Mouse (Mus musculus) liver, postnatal 0 days (tissue): ENCODE results near the gene Trim46. TPM values are rescaled to one million over a fixed set of nuclear protein-coding genes. Genes with fewer than 3 reads are reported as not detected.

Experiments used
- ATAC-seq: fragments of 200-750 bp; cut with Nextera tagmentation; 2 replicates; pipeline ENCODE4 v1.8.0; 2017; ENCODE audit warnings: mild to moderate bottlenecking, moderate library complexity
- DNase-seq: peaks from one replicate; pipeline ENCODE4 v3.0.0-alpha.2; 2016
- H3K27ac ChIP-seq: fragments of 300-500 bp; sonication (generic); 2 replicates; pipeline ENCODE4 v1.5.1; 2014; ENCODE audit warnings: antibody characterized with exemption, moderate library complexity, mild to moderate bottlenecking, low read depth
- H3K27me3 ChIP-seq: fragments of 300-500 bp; sonication (generic); 2 replicates; pipeline ENCODE4 v1.6.1; 2014; ENCODE audit warnings: low read length, control low read depth, mixed read lengths; ENCODE audit not compliant: insufficient read depth
- H3K36me3 ChIP-seq: fragments of 300-500 bp; sonication (generic); replicated peaks from 2 replicates; pipeline ENCODE4 v1.6.1; 2014; ENCODE audit warnings: mild to moderate bottlenecking, control low read depth, low read length, moderate library complexity, mixed read lengths; ENCODE audit not compliant: insufficient read depth
- H3K4me1 ChIP-seq: fragments of 300-500 bp; sonication (generic); 2 replicates; pipeline ENCODE4 v1.6.1; 2014; ENCODE audit warnings: antibody characterized with exemption, mild to moderate bottlenecking, control low read depth; ENCODE audit not compliant: insufficient read depth
- H3K4me2 ChIP-seq: fragments of 300-500 bp; sonication (generic); 2 replicates; pipeline ENCODE4 v1.6.1; 2014; ENCODE audit warnings: low read depth, mild to moderate bottlenecking, low read length, moderate library complexity, mixed read lengths
- H3K4me3 ChIP-seq: fragments of 300-500 bp; sonication (generic); 2 replicates; pipeline ENCODE4 v1.5.1; 2014; ENCODE audit warnings: low read depth, low read length
- H3K9ac ChIP-seq: fragments of 300-500 bp; sonication (generic); replicated peaks from 2 replicates; pipeline ENCODE4 v1.6.1; 2014; ENCODE audit warnings: mild to moderate bottlenecking, moderate library complexity
- H3K9me3 ChIP-seq: fragments of 300-500 bp; sonication (generic); 2 replicates; pipeline ENCODE4 v1.6.1; 2016; ENCODE audit warnings: mild to moderate bottlenecking, control low read depth, low read length, mixed read lengths
- CTCF ChIP-seq: sonication (generic); IDR thresholded peaks from 2 replicates; pipeline ENCODE4 v1.5.1; 2016; ENCODE audit warnings: antibody characterized with exemption, low read depth
- EP300 ChIP-seq: IDR thresholded peaks from 2 replicates; pipeline ENCODE4 v1.6.1; 2016; ENCODE audit warnings: antibody characterized with exemption, low read depth, mild to moderate bottlenecking
- WGBS: fragments of 180-500 bp; shearing (Covaris S2); extraction: QIAGEN DNeasy Blood & Tissue Kit; methylation state at CpG from one replicate; pipeline ENCODE4 v1.1.7; 2014; ENCODE audit not compliant: insufficient replicate concordance; 5-methylcytosine and 5-hydroxymethylcytosine counted together
- polyA plus RNA-seq: library from polyadenylated mRNA; unstranded; fragments of >200 nt; fragmentation: Nextera tagmentation; extraction: Ambion mirVana; gene quantifications from 2 replicates; pipeline ENCODE4 v1.2.1, GENCODE M21; 2015

The Trim46 gene
- polyA plus RNA-seq, 1 experiment from 2014 or later = 0.21 TPM

DNA sequence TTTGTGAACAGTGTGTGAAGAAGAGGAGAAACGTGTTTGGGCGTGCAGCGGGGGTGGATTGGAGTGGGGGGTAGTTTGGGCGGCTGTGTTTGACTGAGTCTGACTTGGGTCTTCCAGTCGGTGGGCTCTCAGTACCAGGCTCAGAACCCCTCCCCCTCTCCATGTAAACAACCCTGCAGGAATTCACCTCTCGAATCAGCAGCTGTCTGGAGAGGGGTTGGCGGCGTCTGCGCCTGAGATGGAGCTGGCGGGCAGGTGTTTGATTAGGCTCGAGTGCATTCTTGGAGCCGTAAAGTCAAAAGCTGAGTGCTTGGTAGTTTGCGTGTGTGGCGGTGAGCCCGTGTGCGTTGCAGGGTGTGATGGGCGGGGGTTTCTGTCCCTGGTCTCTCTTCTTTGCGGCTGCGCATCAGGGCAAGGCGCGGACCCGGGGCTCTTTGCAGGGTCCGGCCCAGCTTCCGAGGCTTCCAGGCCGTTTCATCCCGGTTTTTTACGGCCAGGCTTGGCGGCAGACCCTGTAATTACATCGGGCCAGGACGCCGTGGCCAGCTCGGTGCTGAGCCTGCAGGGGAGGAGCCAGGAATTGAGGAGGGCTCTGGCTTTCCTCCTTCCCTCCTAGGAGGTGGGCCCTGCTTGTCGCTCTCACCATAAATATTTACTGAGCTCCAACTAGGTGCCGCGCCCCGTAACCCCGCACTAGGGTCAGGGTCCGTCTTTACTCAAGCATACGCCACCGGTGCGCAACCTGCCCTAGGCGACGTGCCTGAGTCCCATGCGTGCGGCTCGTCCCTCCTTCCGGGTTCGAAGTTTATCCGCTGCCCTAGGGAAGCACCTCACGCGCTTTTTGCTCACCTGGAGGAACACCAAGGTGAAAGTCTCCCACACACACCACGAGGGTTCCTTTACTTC lies 34.8 kb upstream of the Trim46 start, which contains the start of gene Efna1:
Efna1 (minus strand) TSS at position 537 of the 906 bp plus-strand sequence.
- peaks cover 26% of the 10 kb centered on the region for H3K27me3 ChIP-seq

DNA sequence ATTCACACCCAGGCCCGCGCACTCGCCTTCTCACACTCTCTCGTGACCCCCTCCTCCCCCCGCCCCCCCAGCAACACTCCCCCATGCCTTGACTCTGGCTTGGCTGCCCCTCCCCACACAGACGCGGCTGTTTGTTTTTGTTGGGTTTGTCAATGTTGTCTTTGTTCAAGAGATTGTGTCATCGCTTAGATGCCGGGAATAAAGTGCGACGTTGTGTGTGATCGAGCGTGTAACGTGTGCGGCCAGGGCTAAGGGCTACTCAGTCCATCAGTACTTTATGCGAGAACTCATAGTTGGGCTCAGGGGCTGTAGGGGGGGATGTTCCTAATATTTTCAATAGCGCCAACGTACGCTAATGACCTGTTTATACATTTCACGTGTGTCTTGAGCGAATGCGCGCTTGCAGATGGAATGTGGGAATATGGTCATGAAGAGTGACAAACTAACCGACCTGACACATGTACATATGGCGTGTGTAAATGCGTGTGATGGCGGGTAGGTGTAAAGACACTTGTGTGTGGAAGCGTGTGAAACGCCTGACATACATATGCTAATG lies 34.0 kb upstream of the Trim46 start:
- Histone ChIP-seq H3K4me2 (peak overlapping the region; percentile 73), H3K4me1 (peaks cover 12% of the 10 kb centered on the region), H3K27me3 (peaks cover 26% of the 10 kb centered on the region), H3K27ac (peak overlapping the region; percentile 94), H3K36me3 (0 out of 2 replicates have a peak, but pooled peaks cover 7% of the 10 kb centered on the region), H3K9ac (peak overlapping the region; percentile 74), H3K4me3 (peak overlapping the region; percentile 57), H3K9me3 (no peaks in the 10 kb centered on the region)
- no peak for TF ChIP-seq CTCF
- peak; percentile 37; the same call in 1 of the 2 replicates for TF ChIP-seq EP300
- peak; percentile 57 for ATAC-seq
- peak; percentile 69 for DNase-seq
- WGBS = 2% methylated on average over 29 of the region's 29 CpGs

More for the DNA sequence above, 34.8 kb upstream of the Trim46 start, which contains the start of gene Efna1:
- 1% methylated on average over 52 of the region's 52 CpGs for WGBS
- Histone ChIP-seq H3K4me2 (peak within 1 kb of the TSS; percentile 73), H3K4me1 (peaks cover 12% of the 10 kb centered on the region), H3K36me3 (0 out of 2 replicates have a peak, but pooled peaks cover 3% of the 10 kb centered on the region), H3K4me3 (peak within 1 kb of the TSS; percentile 57), H3K9me3 (no peaks in the 10 kb centered on the region), H3K27ac (peak within 1 kb of the TSS; percentile 94), H3K9ac (peak within 1 kb of the TSS; percentile 74)
- ATAC-seq (peak; percentile 74), DNase-seq (peak; percentile 78)
- TF ChIP-seq CTCF (no peak), EP300 (peak; percentile 71)

DNA sequence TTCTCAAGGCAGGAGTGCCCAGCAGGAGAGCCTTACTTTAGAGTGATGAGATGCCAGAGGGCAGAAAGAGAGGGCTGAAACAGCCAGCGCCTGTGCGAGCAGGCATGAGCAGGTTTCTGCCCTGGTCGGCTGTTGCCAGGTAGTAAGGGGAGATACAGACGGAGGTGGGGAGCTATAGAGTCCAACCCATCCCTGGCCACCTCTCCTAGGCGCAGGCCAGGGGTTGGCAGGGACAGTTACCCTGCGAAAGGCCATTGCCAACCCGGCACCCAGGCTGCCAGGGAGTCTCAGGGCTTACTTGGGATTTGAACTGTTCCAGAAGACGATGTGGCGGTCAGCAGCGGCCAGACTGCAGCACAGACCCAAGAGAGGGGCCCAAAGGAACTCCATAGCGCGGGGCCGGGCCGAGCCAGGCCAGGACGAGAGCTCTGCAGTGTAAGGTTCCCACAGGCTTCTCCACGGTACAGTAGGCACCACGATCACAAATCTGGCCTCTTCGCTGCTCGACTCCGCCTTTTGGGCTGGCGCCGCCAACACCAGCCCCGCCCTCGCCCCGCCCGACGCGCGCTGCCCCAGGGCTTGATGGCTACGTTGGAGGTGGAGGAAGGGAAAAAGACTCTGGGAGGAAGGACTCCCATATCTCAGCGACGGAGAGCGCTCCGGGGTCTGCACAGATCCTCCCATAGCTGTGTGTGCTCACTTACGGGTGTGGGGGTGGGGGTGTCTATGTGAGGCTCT lies 33.2 kb upstream of the Trim46 start:
- Histone ChIP-seq H3K9ac (peak overlapping the region; percentile 74), H3K9me3 (no peaks in the 10 kb centered on the region), H3K27ac (peak overlapping the region; percentile 94), H3K4me3 (peak overlapping the region; percentile 57), H3K36me3 (0 out of 2 replicates have a peak, but pooled peaks cover 7% of the 10 kb centered on the region), H3K4me1 (peaks cover 6% of the 10 kb centered on the region), H3K27me3 (peaks cover 26% of the 10 kb centered on the region), H3K4me2 (peak overlapping the region; percentile 73)
- DNase-seq (peak; percentile 87), ATAC-seq (peak; percentile 66)
- TF ChIP-seq EP300 = no peak
- no peak for TF ChIP-seq CTCF
- 4% methylated on average over 35 of the region's 35 CpGs for WGBS

DNA sequence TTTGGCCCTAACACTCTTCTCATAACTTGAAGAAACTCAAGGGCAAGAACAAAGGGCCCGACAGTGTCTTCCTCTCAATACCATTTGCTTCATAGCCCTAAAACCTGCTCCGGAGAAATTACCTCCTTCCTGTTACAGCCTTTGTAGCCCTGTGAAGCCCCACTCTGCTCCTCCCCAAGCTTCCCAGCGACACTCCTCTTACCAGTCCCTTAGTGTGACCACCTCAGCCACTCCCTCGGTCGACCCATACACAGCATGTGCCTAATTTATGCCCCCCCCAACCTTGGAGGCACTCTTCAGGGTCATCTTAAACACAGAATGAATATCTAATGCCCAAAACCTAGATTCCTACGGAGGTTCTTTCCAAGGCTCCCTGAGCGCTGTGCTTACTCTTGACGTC lies 32.5 kb upstream of the Trim46 start:
- Histone ChIP-seq H3K9me3 (no peaks in the 10 kb centered on the region), H3K27me3 (peaks cover 26% of the 10 kb centered on the region), H3K4me2 (peak overlapping the region; percentile 73), H3K4me1 (peaks cover 6% of the 10 kb centered on the region), H3K36me3 (0 out of 2 replicates have a peak, but pooled peaks cover 7% of the 10 kb centered on the region), H3K27ac (peak overlapping the region; percentile 94), H3K4me3 (peak overlapping the region; percentile 57), H3K9ac (peak overlapping the region; percentile 74)
- TF ChIP-seq EP300 = no peak
- TF ChIP-seq CTCF = no peak
- 19% methylated on average over 8 of the region's 8 CpGs for WGBS
- ATAC-seq = no peak
- no peak for DNase-seq

DNA sequence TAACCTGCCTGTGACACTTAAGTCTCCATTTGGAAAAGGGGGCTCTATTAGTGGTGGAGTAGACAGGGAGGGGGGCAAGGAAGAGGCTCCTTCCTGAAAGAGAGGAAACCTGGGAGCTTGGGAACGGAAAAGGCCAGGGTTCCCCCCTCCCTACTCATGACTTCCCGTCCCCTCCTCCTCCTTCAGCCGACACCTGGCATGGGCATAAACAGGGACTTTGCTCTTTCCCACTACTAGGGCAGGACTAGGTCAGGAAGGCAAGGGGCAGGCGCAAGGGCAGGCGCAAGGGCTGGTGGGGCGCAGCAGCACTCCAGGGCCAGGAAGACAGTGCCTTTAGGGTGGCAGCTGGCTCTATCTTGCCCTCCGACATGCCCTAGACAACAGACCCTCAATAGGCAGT lies 32.0 kb upstream of the Trim46 start:
- no peaks in the 10 kb centered on the region for H3K9me3 ChIP-seq
- peak overlapping the region; percentile 74 for H3K9ac ChIP-seq
- DNase-seq = peak; percentile 61
- peaks cover 7% of the 10 kb centered on the region; the same call in 1 of the 2 replicates for H3K36me3 ChIP-seq
- peak overlapping the region; percentile 57 for H3K4me3 ChIP-seq
- peak overlapping the region; percentile 73 for H3K4me2 ChIP-seq
- H3K4me1 ChIP-seq = peaks cover 6% of the 10 kb centered on the region
- peaks cover 26% of the 10 kb centered on the region for H3K27me3 ChIP-seq
- WGBS = 44% methylated on average over 6 of the region's 7 CpGs
- H3K27ac ChIP-seq = peak overlapping the region; percentile 94
- ATAC-seq = peak; percentile 38
- TF ChIP-seq EP300 (0 out of 2 replicates have a peak, but pooled peaks have one; percentile 34), CTCF (no peak)
